Mouse (Mus musculus): Measurements from ENCODE around the gene Plxnc1. TPM values are rescaled to one million over a fixed set of nuclear protein-coding genes. Genes with fewer than 3 reads are reported as not detected.

The Plxnc1 gene
- total and polyA plus RNA-seq, 3 experiments, result 27.6 to 34.4 (median 33.0) TPM

DNA sequence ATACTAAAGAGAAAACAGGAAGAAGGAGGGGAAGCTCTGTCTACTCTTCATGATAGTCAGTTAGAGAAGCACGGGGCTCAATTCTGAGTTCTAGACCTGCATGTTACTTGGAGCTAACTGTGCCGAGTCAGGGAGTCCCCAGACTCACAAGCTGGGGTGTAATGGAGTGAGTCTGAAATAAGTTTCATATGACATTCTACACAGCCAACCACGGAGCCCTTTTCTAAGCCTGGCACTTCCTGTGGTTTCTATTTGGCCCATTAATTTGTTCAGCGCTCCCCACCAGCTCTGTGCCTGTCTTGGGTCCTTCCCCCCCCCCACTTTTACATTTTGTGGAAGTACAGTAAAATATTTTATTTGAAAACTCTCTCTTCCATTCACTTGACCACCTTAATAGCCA is 27.3 kb downstream of the Plxnc1 start:
- in situ Hi-C loops (cut with MboI; ENCODE audit: low pct_ligation_motif_present, low pct_unique_long_range_greater_than_20kb, low sequenced_read_pairs), result no loop called here
- peak; percentile 65 for DNase-seq (ENCODE audit: extremely low read depth)
- peak overlapping the region; percentile 69 for H3K9ac ChIP-seq (ENCODE audit: insufficient read depth, low read depth)
- H3K79me2 ChIP-seq (replicated peaks; ENCODE audit: control insufficient read depth, extremely low read depth, insufficient read depth, poor library complexity, severe bottlenecking), result peaks cover 4% of the 10 kb centered on the region; the same call in 1 of the 2 replicates
- TF ChIP-seq MEF2A (IDR thresholded peaks at IDR 0.05; ENCODE audit: borderline replicate concordance, low read depth, low read length) (0 out of 2 replicates have a peak, but pooled peaks have one; percentile 23), TBP (conservative IDR thresholded peaks at IDR 0.05; ENCODE audit: low read depth, low read length) (peak; percentile 56; the same call in 1 of the 2 replicates), RAD21 (IDR thresholded peaks at IDR 0.05; ENCODE audit: low read depth, low read length) (no peak), POLR2A (IDR thresholded peaks at IDR 0.05; ENCODE audit: low read depth, low read length) (peak; percentile 13; the same call in 1 of the 2 replicates)
- H3K27ac ChIP-seq (ENCODE audit: insufficient read depth, low read depth), result peak overlapping the region; percentile 93
- peaks cover 32 to 86% of the 10 kb centered on the region in 2 experiments for H3K4me1 ChIP-seq (ENCODE audit: control insufficient read depth in 1 of 2, insufficient read depth in 2 of 2)
- no peaks in the 10 kb centered on the region for H3K36me3 ChIP-seq (replicated peaks in 1 of 2; ENCODE audit: control insufficient read depth in 1 of 2, insufficient read depth in 1 of 2, low read length in 1 of 2)
- H3K27me3 ChIP-seq (replicated peaks), result no peaks in the 10 kb centered on the region
- dilution Hi-C loops (cut with MboI; ENCODE audit: extremely low pct_ligation_motif_present, extremely low pct_unique_long_range_greater_than_20kb, low sequenced_read_pairs), result loop anchor here (25.0 kb wide), 1 partner anchor 105 kb away; no protein-coding TSS in a partner anchor
- H3K4me2 ChIP-seq (ENCODE audit: insufficient read depth, low read depth, poor library complexity, severe bottlenecking), result peak overlapping the region; percentile 59
- H3K4me3 ChIP-seq (replicated peaks in 1 of 3; ENCODE audit: low read depth in 2 of 3, low read length in 2 of 3, poor library complexity in 1 of 3), result no peak overlapping the region
- no peaks in the 10 kb centered on the region for H3K9me3 ChIP-seq (replicated peaks; ENCODE audit: low read length)

DNA sequence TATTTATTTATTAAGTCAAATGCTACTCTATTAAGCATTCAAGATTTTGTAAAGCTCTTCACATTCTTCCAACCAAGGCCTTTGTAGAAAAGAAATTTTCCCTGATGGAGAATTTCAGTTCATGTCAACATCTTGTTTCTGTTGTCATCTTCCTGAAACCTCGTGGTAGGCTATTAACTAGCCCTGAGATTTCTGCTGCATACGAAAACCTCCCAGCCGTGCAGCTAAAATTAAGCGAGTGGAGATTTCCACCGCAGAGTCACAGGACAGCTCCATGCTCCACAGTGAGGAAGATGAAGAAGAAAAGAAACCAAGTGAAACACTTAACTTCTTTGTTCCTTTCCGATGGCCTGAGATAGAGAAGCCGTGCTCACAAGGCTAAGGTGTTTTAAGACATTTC is 28.0 kb downstream of the Plxnc1 start:
- Histone ChIP-seq H3K4me2 (ENCODE audit: insufficient read depth, low read depth, poor library complexity, severe bottlenecking) (peak overlapping the region; percentile 47; the same call in 1 of the 2 replicates), H3K27me3 (replicated peaks) (no peaks in the 10 kb centered on the region), H3K9me3 (replicated peaks; ENCODE audit: low read length) (no peaks in the 10 kb centered on the region), H3K27ac (ENCODE audit: insufficient read depth, low read depth) (peak overlapping the region; percentile 99), H3K36me3 (replicated peaks in 1 of 2; ENCODE audit: control insufficient read depth in 1 of 2, insufficient read depth in 1 of 2, low read length in 1 of 2) (no peaks in the 10 kb centered on the region), H3K9ac (ENCODE audit: insufficient read depth, low read depth) (peak overlapping the region; percentile 69), H3K4me3 (replicated peaks in 1 of 3; ENCODE audit: low read depth in 2 of 3, low read length in 2 of 3, poor library complexity in 1 of 3) (no peak overlapping the region), H3K79me2 (replicated peaks; ENCODE audit: control insufficient read depth, extremely low read depth, insufficient read depth, poor library complexity, severe bottlenecking) (peaks cover 4% of the 10 kb centered on the region), H3K4me1 (ENCODE audit: control insufficient read depth in 1 of 2, insufficient read depth in 2 of 2) (peaks cover 33 to 87% of the 10 kb centered on the region in 2 experiments)
- dilution Hi-C loops (cut with MboI; ENCODE audit: extremely low pct_ligation_motif_present, extremely low pct_unique_long_range_greater_than_20kb, low sequenced_read_pairs) (loop anchor here (25.0 kb wide), 1 partner anchor 104 kb away; no protein-coding TSS in a partner anchor), in situ Hi-C loops (cut with MboI; ENCODE audit: low pct_ligation_motif_present, low pct_unique_long_range_greater_than_20kb, low sequenced_read_pairs) (no loop called here)
- peak; percentile 53 for DNase-seq (ENCODE audit: extremely low read depth)
- TF ChIP-seq JUN (IDR thresholded peaks at IDR 0.05; ENCODE audit: insufficient read depth, low read depth, low read length) (peak; percentile 17; the same call in 1 of the 2 replicates), NELFE (IDR thresholded peaks at IDR 0.05; ENCODE audit: low read depth, low read length) (no peak), POLR2AphosphoS2 (IDR thresholded peaks at IDR 0.05; ENCODE audit: low read depth, low read length) (no peak), BHLHE40 (IDR thresholded peaks at IDR 0.05; ENCODE audit: low read depth, low read length) (peak; percentile 74), MAX (IDR thresholded peaks at IDR 0.05; ENCODE audit: low read length) (peak; percentile 47; the same call in 1 of the 2 replicates), IRF4 (IDR thresholded peaks at IDR 0.05; ENCODE audit: low read depth, low read length) (peak; percentile 51; the same call in 1 of the 2 replicates), CHD2 (IDR thresholded peaks at IDR 0.05; ENCODE audit: low read length) (no peak), SIN3A (IDR thresholded peaks at IDR 0.05; ENCODE audit: low read length) (peak; percentile 55; the same call in 1 of the 2 replicates), JUND (conservative IDR thresholded peaks at IDR 0.05; ENCODE audit: low read depth, low read length) (no peak), PAX5 (IDR thresholded peaks at IDR 0.05; ENCODE audit: low read length) (no peak), MAZ (IDR thresholded peaks at IDR 0.05; ENCODE audit: low read depth, low read length) (no peak), SMC3 (IDR thresholded peaks at IDR 0.05; ENCODE audit: low read depth, low read length) (no peak), NRF1 (IDR thresholded peaks at IDR 0.05; ENCODE audit: low read depth, low read length) (no peak), RAD21 (IDR thresholded peaks at IDR 0.05; ENCODE audit: low read depth, low read length) (no peak; the same call in 1 of the 2 replicates), POLR2A (IDR thresholded peaks at IDR 0.05; ENCODE audit: low read depth, low read length) (no peak), USF2 (conservative IDR thresholded peaks at IDR 0.05; ENCODE audit: low read depth, low read length) (no peak), ZC3H11A (IDR thresholded peaks at IDR 0.05; ENCODE audit: low read depth, low read length) (no peak), MXI1 (IDR thresholded peaks at IDR 0.05; ENCODE audit: low read depth, low read length) (peak; percentile 57; the same call in 1 of the 2 replicates), ETS1 (conservative IDR thresholded peaks at IDR 0.05; ENCODE audit: low read depth, low read length) (peak; percentile 59; the same call in 1 of the 2 replicates), KAT2A (IDR thresholded peaks at IDR 0.05; ENCODE audit: insufficient replicate concordance, low read length) (no peak), HCFC1 (IDR thresholded peaks at IDR 0.05; ENCODE audit: low read depth, low read length) (no peak), E2F4 (IDR thresholded peaks at IDR 0.05; ENCODE audit: insufficient replicate concordance, low read depth, low read length) (0 out of 2 replicates have a peak, but pooled peaks have one; percentile 13), CTCF (conservative IDR thresholded peaks at IDR 0.05 in 1 of 2, IDR thresholded peaks at IDR 0.05 in 1 of 2; ENCODE audit: low read depth in 2 of 2, low read length in 2 of 2) (no peak), CHD1 (IDR thresholded peaks at IDR 0.05; ENCODE audit: low read depth, low read length) (no peak), GABPA (IDR thresholded peaks at IDR 0.05; ENCODE audit: insufficient replicate concordance, low read depth, low read length) (no peak), TCF12 (IDR thresholded peaks at IDR 0.05; ENCODE audit: low read depth, low read length) (no peak), ZNF384 (IDR thresholded peaks at IDR 0.05; ENCODE audit: low read depth, low read length) (no peak), UBTF (IDR thresholded peaks at IDR 0.05; ENCODE audit: low read depth, low read length) (no peak), USF1 (IDR thresholded peaks at IDR 0.05; ENCODE audit: low read depth, low read length) (no peak), MAFK (IDR thresholded peaks at IDR 0.05; ENCODE audit: insufficient replicate concordance, low read length) (0 out of 2 replicates have a peak, but pooled peaks have one; percentile 29)

All from CH12.LX (cell line).